Mouse (Mus musculus): Measurements from ENCODE around the gene Ocln.

- TF ChIP-seq SRF (IDR thresholded peaks at IDR 0.05; ENCODE audit: control insufficient read depth, insufficient read length, low read depth) (no peak), POLR2A (IDR thresholded peaks at IDR 0.05; ENCODE audit: insufficient read length, low read depth) (no peak), E2F4 (IDR thresholded peaks at IDR 0.05; ENCODE audit: insufficient read depth) (no peak), CEBPB (IDR thresholded peaks at IDR 0.05; ENCODE audit: insufficient read depth, poor library complexity, severe bottlenecking) (no peak), USF1 (IDR thresholded peaks at IDR 0.05; ENCODE audit: low read depth) (no peak)
Observed at GRCm38 (mm10) chr13:100483610-100484009, 68.9 kb downstream of the Ocln start.

All from myocyte (in vitro differentiated cells).